Mouse (Mus musculus) heart, embryonic 10.5 days (tissue): ENCODE measurements at regions not wholly inside any gene's neighbourhood (a gene's known extent, or its start where the extent isn't known, plus 50 kb on each side); places are given as distances from the start of the nearest gene placed in this dataset.

Experiments
- DNase-seq: peaks from one replicate; pipeline ENCODE4 v3.0.0-alpha.2; 2017; ENCODE audit warnings: low spot score
- H3K27ac ChIP-seq: fragments of 300-500 bp; sonication (generic); 2 replicates; pipeline ENCODE4 v1.5.1; 2016; ENCODE audit warnings: mild to moderate bottlenecking
- H3K27me3 ChIP-seq: fragments of 300-500 bp; sonication (generic); 2 replicates; pipeline ENCODE4 v1.6.1; 2016; ENCODE audit warnings: mild to moderate bottlenecking; ENCODE audit not compliant: poor library complexity, insufficient read depth, severe bottlenecking
- H3K36me3 ChIP-seq: fragments of 300-500 bp; sonication (generic); 2 replicates; pipeline ENCODE4 v1.6.1; 2016; ENCODE audit warnings: mild to moderate bottlenecking, moderate library complexity
- H3K4me1 ChIP-seq: fragments of 300-500 bp; sonication (generic); 2 replicates; pipeline ENCODE4 v1.6.1; 2016; ENCODE audit warnings: mild to moderate bottlenecking
- H3K4me3 ChIP-seq: fragments of 300-500 bp; sonication (generic); 2 replicates; pipeline ENCODE4 v1.5.1; 2016; ENCODE audit warnings: mild to moderate bottlenecking, moderate library complexity
- H3K9me3 ChIP-seq: fragments of 300-500 bp; sonication (generic); 2 replicates; pipeline ENCODE4 v1.6.1; 2016; ENCODE audit warnings: mild to moderate bottlenecking, moderate library complexity
- WGBS: fragments of 180-500 bp; shearing (Covaris S2); methylation state at CpG from one replicate; pipeline ENCODE4 v1.1.7; 2016; 5-methylcytosine and 5-hydroxymethylcytosine counted together

GRCm38 (mm10) chr2:128276337-128276736 lies 150.5 kb downstream of the Bcl2l11 start:
- H3K27ac ChIP-seq = no peak overlapping the region
- WGBS = 89% methylated on average over 5 of the region's 5 CpGs
- H3K4me1 ChIP-seq = peaks cover 29% of the 10 kb centered on the region
- H3K27me3 ChIP-seq = no peaks in the 10 kb centered on the region
- no peak for DNase-seq
- H3K36me3 ChIP-seq = no peaks in the 10 kb centered on the region
- no peak overlapping the region for H3K4me3 ChIP-seq
- no peaks in the 10 kb centered on the region for H3K9me3 ChIP-seq

- peak overlapping the region; percentile 69; the same call in 1 of the 2 replicates for H3K27ac ChIP-seq
- 62% methylated on average over 4 of the region's 4 CpGs for WGBS
- DNase-seq = peak; percentile 64
- peaks cover 40% of the 10 kb centered on the region for H3K4me1 ChIP-seq
- H3K36me3 ChIP-seq = no peaks in the 10 kb centered on the region
- no peaks in the 10 kb centered on the region for H3K27me3 ChIP-seq
- no peaks in the 10 kb centered on the region for H3K9me3 ChIP-seq
- no peak overlapping the region for H3K4me3 ChIP-seq
These were observed 151.7 kb downstream of the Bcl2l11 start for GRCm38 (mm10) chr2:128277387-128278123.

GRCm38 (mm10) chr2:128278124-128278432 lies 152.2 kb downstream of the Bcl2l11 start:
- Histone ChIP-seq H3K4me3 (no peak overlapping the region), H3K27ac (peak overlapping the region; percentile 69; the same call in 1 of the 2 replicates), H3K36me3 (no peaks in the 10 kb centered on the region), H3K27me3 (no peaks in the 10 kb centered on the region), H3K9me3 (no peaks in the 10 kb centered on the region), H3K4me1 (peaks cover 46% of the 10 kb centered on the region)
- peak; percentile 50 for DNase-seq
- WGBS = 82% methylated on average over 5 of the region's 5 CpGs

DNA sequence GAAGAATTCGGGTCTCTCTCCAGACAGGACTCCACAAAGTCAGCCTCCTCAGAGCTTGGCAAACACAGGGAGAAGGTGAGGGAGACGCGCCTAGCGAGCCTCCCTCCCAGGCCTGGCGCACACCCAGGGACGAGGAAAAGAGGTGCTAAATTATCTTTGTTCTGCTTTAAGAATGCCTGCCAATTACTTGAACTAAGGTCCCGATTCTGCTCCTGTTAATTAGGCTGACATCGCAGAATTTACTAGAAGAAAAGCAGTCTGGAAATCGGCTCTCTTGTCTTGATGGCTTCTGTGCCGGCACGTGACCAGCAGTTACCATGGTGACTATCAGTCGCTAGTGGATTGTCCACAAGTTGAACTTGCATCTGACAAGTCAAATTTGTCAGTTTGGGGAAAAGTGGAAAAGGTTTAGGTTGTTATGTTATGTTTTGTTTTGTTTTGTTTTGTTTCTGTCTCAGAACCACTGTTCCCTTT lies 152.8 kb downstream of the Bcl2l11 start:
- Histone ChIP-seq H3K4me3 (no peak overlapping the region), H3K36me3 (no peaks in the 10 kb centered on the region), H3K27me3 (no peaks in the 10 kb centered on the region), H3K9me3 (no peaks in the 10 kb centered on the region), H3K27ac (peak overlapping the region; percentile 65), H3K4me1 (peaks cover 47% of the 10 kb centered on the region)
- peak; percentile 82 for DNase-seq
- WGBS = 30% methylated on average over 12 of the region's 12 CpGs

- no peak for DNase-seq
- WGBS = 55% methylated on average over 10 of the region's 10 CpGs
- peaks cover 47% of the 10 kb centered on the region for H3K4me1 ChIP-seq
These were observed 153.4 kb downstream of the Bcl2l11 start for GRCm38 (mm10) chr2:128279127-128279710.

GRCm38 (mm10) chr2:128282591-128282990 lies 156.8 kb downstream of the Bcl2l11 start:
- H3K4me3 ChIP-seq = no peak overlapping the region
- no peaks in the 10 kb centered on the region for H3K36me3 ChIP-seq
- no peaks in the 10 kb centered on the region for H3K9me3 ChIP-seq
- H3K27me3 ChIP-seq = no peaks in the 10 kb centered on the region
- DNase-seq = peak; percentile 25
- H3K4me1 ChIP-seq = peaks cover 51% of the 10 kb centered on the region
- 21% methylated on average over 4 of the region's 4 CpGs for WGBS
- H3K27ac ChIP-seq = peak overlapping the region; percentile 44; the same call in 1 of the 2 replicates

More at GRCm38 (mm10) chr2:128279127-128279710, 153.4 kb downstream of the Bcl2l11 start:
- H3K9me3 ChIP-seq = no peaks in the 10 kb centered on the region
- H3K36me3 ChIP-seq = no peaks in the 10 kb centered on the region
- H3K27me3 ChIP-seq = no peaks in the 10 kb centered on the region
- H3K4me3 ChIP-seq = no peak overlapping the region
- H3K27ac ChIP-seq = peak overlapping the region; percentile 65; the same call in 1 of the 2 replicates

- H3K4me1 ChIP-seq = peaks cover 37% of the 10 kb centered on the region
- peak; percentile 76 for DNase-seq
These were observed 159.1 kb downstream of the Bcl2l11 start for GRCm38 (mm10) chr2:128284822-128285421.

GRCm38 (mm10) chr2:128285457-128285856 lies 159.6 kb downstream of the Bcl2l11 start:
- Histone ChIP-seq H3K4me1 (peaks cover 36% of the 10 kb centered on the region), H3K36me3 (no peaks in the 10 kb centered on the region), H3K27me3 (no peaks in the 10 kb centered on the region), H3K4me3 (no peak overlapping the region), H3K27ac (no peak overlapping the region; the same call in 1 of the 2 replicates), H3K9me3 (no peaks in the 10 kb centered on the region)
- WGBS = 90% methylated on average over 12 of the region's 12 CpGs
- peak; percentile 57 for DNase-seq

More at GRCm38 (mm10) chr2:128284822-128285421, 159.1 kb downstream of the Bcl2l11 start:
- no peaks in the 10 kb centered on the region for H3K27me3 ChIP-seq
- no peaks in the 10 kb centered on the region for H3K36me3 ChIP-seq
- WGBS = 74% methylated on average over 7 of the region's 7 CpGs
- no peak overlapping the region for H3K4me3 ChIP-seq
- no peaks in the 10 kb centered on the region for H3K9me3 ChIP-seq
- peak overlapping the region; percentile 29; the same call in 1 of the 2 replicates for H3K27ac ChIP-seq

DNA sequence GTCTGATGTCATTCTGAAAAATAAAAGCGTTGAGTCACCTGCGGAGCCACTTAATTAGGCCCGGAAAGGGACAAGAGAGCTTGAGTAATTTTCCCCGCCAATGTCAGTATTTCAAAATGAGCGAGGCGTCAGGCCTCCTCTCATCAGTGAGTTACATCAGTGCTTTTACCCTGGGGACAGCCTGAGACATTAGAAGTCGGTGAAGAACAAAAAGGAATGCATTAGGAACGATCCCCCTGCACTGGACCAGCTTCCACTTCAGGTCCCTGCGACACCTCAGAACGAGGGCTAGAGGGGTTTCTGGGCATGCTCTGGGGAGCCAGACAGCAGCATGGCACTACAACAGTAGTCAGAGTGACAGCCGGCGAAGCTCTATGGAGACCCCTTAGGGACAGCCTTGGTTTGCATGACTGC lies 162.3 kb downstream of the Bcl2l11 start:
- Histone ChIP-seq H3K36me3 (peaks cover 3% of the 10 kb centered on the region; the same call in 1 of the 2 replicates), H3K9me3 (no peaks in the 10 kb centered on the region), H3K27ac (no peak overlapping the region), H3K4me3 (no peak overlapping the region), H3K27me3 (no peaks in the 10 kb centered on the region), H3K4me1 (peaks cover 20% of the 10 kb centered on the region)
- DNase-seq = no peak
- 55% methylated on average over 12 of the region's 12 CpGs for WGBS

DNA sequence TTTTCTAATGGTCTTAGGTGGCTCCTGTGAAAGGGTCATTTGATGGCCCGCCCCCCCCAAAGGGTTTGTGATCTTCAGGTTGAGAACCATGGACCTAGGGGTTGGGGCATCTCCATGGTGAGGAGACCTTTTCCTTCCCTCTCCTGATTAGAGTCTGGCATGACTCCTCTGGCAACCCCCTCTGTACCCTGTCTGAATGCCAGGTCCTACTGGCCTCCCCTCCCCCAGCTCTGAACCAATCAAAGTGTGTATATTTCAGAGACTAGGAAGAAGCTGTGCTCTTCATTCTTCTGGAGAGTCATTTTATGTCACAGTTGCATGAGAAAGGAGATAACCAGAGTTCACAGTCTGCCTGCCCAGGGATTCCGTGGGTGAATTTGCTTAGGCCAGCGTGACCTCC lies 164.8 kb downstream of the Bcl2l11 start:
- DNase-seq = no peak
- Histone ChIP-seq H3K27ac (no peak overlapping the region), H3K36me3 (peaks cover 3% of the 10 kb centered on the region; the same call in 1 of the 2 replicates), H3K4me1 (peaks cover 24% of the 10 kb centered on the region), H3K4me3 (no peak overlapping the region), H3K27me3 (no peaks in the 10 kb centered on the region), H3K9me3 (no peaks in the 10 kb centered on the region)
- 93% methylated on average over 3 of the region's 3 CpGs for whole genome bisulfite sequencing

GRCm38 (mm10) chr2:128294610-128295009 lies 168.8 kb downstream of the Bcl2l11 start:
- 72% methylated on average over 3 of the region's 3 CpGs for WGBS
- no peak overlapping the region for H3K4me3 ChIP-seq
- H3K9me3 ChIP-seq = no peaks in the 10 kb centered on the region
- peaks cover 3% of the 10 kb centered on the region; the same call in 1 of the 2 replicates for H3K36me3 ChIP-seq
- H3K27ac ChIP-seq = no peak overlapping the region; the same call in 1 of the 2 replicates
- H3K27me3 ChIP-seq = no peaks in the 10 kb centered on the region
- H3K4me1 ChIP-seq = peaks cover 36% of the 10 kb centered on the region
- DNase-seq = no peak

- 63% methylated on average over 11 of the region's 11 CpGs for WGBS
- no peak for DNase-seq
- H3K9me3 ChIP-seq = no peaks in the 10 kb centered on the region
- H3K4me1 ChIP-seq = peaks cover 36% of the 10 kb centered on the region
- no peak overlapping the region; the same call in 1 of the 2 replicates for H3K27ac ChIP-seq
- H3K36me3 ChIP-seq = peaks cover 3% of the 10 kb centered on the region; the same call in 1 of the 2 replicates
- no peaks in the 10 kb centered on the region for H3K27me3 ChIP-seq
- no peak overlapping the region for H3K4me3 ChIP-seq
These were observed 169.2 kb downstream of the Bcl2l11 start for GRCm38 (mm10) chr2:128295018-128295424.
